Mouse (Mus musculus) liver, embryonic 13.5 days (tissue): Measurements from ENCODE around the gene Ccdc142. TPM values are rescaled to one million over a fixed set of nuclear protein-coding genes. Genes with fewer than 3 reads are reported as not detected.

Experiments used
- ATAC-seq: fragments of 200-750 bp; cut with Nextera tagmentation; 2 replicates; pipeline ENCODE4 v1.8.0; 2017; ENCODE audit warnings: low read depth, mild to moderate bottlenecking, moderate number of reproducible peaks, moderate library complexity
- DNase-seq: peaks from one replicate; pipeline ENCODE4 v3.0.0; 2022
- H3K27ac ChIP-seq: fragments of 300-500 bp; sonication (generic); 2 replicates; pipeline ENCODE4 v1.5.1; 2015; ENCODE audit warnings: moderate library complexity, mild to moderate bottlenecking, inconsistent platforms
- H3K27me3 ChIP-seq: fragments of 300-500 bp; sonication (generic); 2 replicates; pipeline ENCODE4 v1.6.1; 2015; ENCODE audit warnings: mild to moderate bottlenecking, inconsistent platforms
- H3K36me3 ChIP-seq: fragments of 300-500 bp; sonication (generic); 2 replicates; pipeline ENCODE4 v1.6.1; 2015; ENCODE audit warnings: mild to moderate bottlenecking, inconsistent platforms
- H3K4me1 ChIP-seq: fragments of 300-500 bp; sonication (generic); replicated peaks from 2 replicates; pipeline ENCODE4 v1.6.1; 2015; ENCODE audit warnings: inconsistent platforms
- H3K4me2 ChIP-seq: fragments of 300-500 bp; sonication (generic); 2 replicates; pipeline ENCODE4 v1.6.1; 2015; ENCODE audit warnings: inconsistent platforms, mild to moderate bottlenecking, moderate library complexity
- H3K4me3 ChIP-seq: fragments of 300-500 bp; sonication (generic); replicated peaks from 2 replicates; pipeline ENCODE4 v1.5.1; 2015; ENCODE audit warnings: mild to moderate bottlenecking, inconsistent platforms
- H3K9ac ChIP-seq: fragments of 300-500 bp; sonication (generic); 2 replicates; pipeline ENCODE4 v1.6.1; 2015; ENCODE audit warnings: mild to moderate bottlenecking, inconsistent platforms
- H3K9me3 ChIP-seq: fragments of 300-500 bp; sonication (generic); replicated peaks from 2 replicates; pipeline ENCODE4 v1.6.1; 2016; ENCODE audit warnings: inconsistent platforms
- WGBS: fragments of 180-500 bp; shearing (Covaris S2); methylation state at CpG from one replicate; pipeline ENCODE4 v1.1.7; 2015; ENCODE audit not compliant: insufficient replicate concordance; 5-methylcytosine and 5-hydroxymethylcytosine counted together
- polyA plus RNA-seq: library from polyadenylated mRNA; unstranded; fragments of >200 nt; fragmentation: Nextera tagmentation; extraction: Ambion mirVana; gene quantifications from 2 replicates; pipeline ENCODE4 v1.2.1, GENCODE M21; 2015

Gene Ccdc142
- polyA plus RNA-seq, 1 experiment from 2014 or later: 1.1 TPM

GRCm38 (mm10) chr6:83132176-83132919 lies 30.9 kb downstream of the Ccdc142 start:
- WGBS: 61% methylated on average over 9 of the region's 9 CpGs
- Histone ChIP-seq H3K27ac (peak overlapping the region; percentile 67), H3K9ac (no peak overlapping the region), H3K36me3 (no peaks in the 10 kb centered on the region), H3K4me1 (peaks cover 44% of the 10 kb centered on the region), H3K4me2 (no peak overlapping the region), H3K9me3 (no peaks in the 10 kb centered on the region), H3K27me3 (peaks cover 30% of the 10 kb centered on the region), H3K4me3 (no peak overlapping the region)
- DNase-seq (no peak), ATAC-seq (peak; percentile 18; the same call in 1 of the 2 replicates)

DNA sequence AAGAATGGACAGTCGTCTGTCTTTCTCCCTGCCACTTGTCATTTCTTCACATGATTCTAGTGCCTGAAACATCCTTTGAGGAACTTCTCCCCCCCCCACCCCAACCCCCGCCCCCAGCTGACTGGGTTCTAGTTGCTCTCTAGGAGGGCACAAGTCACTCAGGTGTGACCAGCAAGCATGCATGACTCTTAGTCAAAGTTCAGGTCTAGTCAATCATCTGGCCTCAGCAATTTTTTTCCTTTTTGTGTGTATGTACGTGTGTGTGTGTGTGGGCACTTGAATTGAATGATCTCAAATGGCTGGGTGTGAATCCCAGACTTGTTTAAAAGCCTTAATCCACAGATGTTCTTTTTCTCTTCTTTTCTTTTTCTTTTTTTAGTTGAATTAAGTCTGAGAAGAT lies 32.8 kb downstream of the Ccdc142 start:
- Histone ChIP-seq H3K27me3 (peaks cover 45% of the 10 kb centered on the region), H3K27ac (no peak overlapping the region), H3K4me2 (no peak overlapping the region), H3K36me3 (no peaks in the 10 kb centered on the region), H3K4me3 (no peak overlapping the region), H3K4me1 (peaks cover 61% of the 10 kb centered on the region), H3K9ac (no peak overlapping the region), H3K9me3 (no peaks in the 10 kb centered on the region)
- 51% methylated on average over 3 of the region's 3 CpGs for WGBS
- DNase-seq: no peak
- ATAC-seq: no peak

- Histone ChIP-seq H3K27ac (peak within 1 kb of the TSS; percentile 88), H3K4me3 (peak within 1 kb of the TSS; percentile 59), H3K9me3 (no peaks in the 10 kb centered on the region), H3K4me1 (peaks cover 61% of the 10 kb centered on the region), H3K4me2 (peak within 1 kb of the TSS; percentile 69), H3K36me3 (no peaks in the 10 kb centered on the region), H3K27me3 (peaks cover 53% of the 10 kb centered on the region), H3K9ac (peak within 1 kb of the TSS; percentile 73)
- DNase-seq: no peak
- WGBS: 64% methylated on average over 7 of the region's 7 CpGs
- ATAC-seq: no peak
These were observed 33.6 kb downstream of the Ccdc142 start, which contains the start of gene Rtkn for GRCm38 (mm10) chr6:83134951-83135513. Rtkn (plus strand) TSS chr6:83135463.

DNA sequence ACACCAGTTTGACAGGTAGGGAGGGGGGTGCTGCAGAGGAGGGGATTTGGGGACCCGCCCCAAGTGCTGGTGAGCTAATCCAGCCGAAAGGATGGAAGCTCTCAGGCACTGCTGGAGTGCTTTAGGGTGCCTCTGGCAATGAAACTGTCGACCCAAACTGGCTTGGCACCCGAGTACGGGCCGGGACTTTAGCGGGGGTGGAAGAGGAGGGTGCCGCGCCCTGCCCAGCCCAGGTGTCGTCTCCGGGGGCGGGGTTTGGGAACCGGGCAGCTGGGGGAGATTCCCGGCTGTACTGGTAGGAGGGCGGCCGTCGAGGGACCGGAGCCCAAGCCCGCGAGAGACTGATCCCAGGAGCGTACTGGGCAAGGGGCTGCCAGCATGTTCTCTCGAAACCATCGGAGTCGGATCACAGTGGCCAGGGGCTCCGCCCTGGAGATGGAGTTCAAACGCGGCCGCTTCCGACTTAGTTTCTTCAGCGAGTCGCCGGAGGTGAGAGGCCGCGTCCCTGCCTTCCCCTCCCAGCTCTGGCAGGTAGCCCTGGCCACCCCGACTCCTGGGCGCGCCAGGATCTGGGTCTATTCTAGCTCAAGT lies 34.3 kb downstream of the Ccdc142 start:
- peak overlapping the region; percentile 73 for H3K9ac ChIP-seq
- 0 out of 2 replicates have a peak overlapping the region, but pooled peaks have one; percentile 88 for H3K27ac ChIP-seq
- H3K27me3 ChIP-seq: peaks cover 54% of the 10 kb centered on the region
- peaks cover 60% of the 10 kb centered on the region for H3K4me1 ChIP-seq
- ATAC-seq: no peak
- 26% methylated on average over 37 of the region's 37 CpGs for WGBS
- no peaks in the 10 kb centered on the region for H3K9me3 ChIP-seq
- H3K4me3 ChIP-seq: peak overlapping the region; percentile 59
- DNase-seq: no peak
- H3K4me2 ChIP-seq: peak overlapping the region; percentile 69
- H3K36me3 ChIP-seq: no peaks in the 10 kb centered on the region

DNA sequence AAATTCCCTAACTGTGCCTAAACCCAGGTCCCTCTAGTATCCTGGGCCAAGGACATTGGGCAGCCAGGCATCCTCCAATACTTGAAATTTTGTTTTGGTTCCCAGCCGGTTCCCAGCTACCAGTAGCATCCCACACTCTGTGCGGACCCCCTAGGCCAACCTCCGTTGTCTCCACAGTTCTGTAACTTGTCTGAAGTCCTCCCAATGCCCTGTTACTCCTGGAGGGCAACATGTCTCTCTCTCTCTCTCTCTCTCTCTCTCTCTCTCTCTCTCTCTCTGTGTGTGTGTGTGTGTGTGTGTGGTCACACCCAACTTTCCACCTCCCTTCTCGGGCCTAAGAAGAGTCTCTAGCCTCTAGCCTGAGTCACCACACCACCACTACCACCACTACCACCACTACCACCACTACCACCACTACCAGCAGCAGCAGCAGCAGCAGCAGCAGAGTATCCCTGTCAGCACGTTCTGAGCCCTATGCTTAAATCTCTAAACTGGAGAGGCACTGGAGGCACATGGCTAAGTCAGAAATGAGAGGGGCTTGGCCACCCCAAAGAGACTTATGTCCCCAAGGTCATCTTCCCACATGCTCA lies 35.0 kb downstream of the Ccdc142 start:
- peak overlapping the region; percentile 59 for H3K4me3 ChIP-seq
- H3K4me1 ChIP-seq: peaks cover 53% of the 10 kb centered on the region
- no peaks in the 10 kb centered on the region for H3K9me3 ChIP-seq
- 36% methylated on average over 5 of the region's 5 CpGs for WGBS
- no peaks in the 10 kb centered on the region for H3K36me3 ChIP-seq
- peak overlapping the region; percentile 69 for H3K4me2 ChIP-seq
- peak overlapping the region; percentile 73 for H3K9ac ChIP-seq
- DNase-seq (no peak), ATAC-seq (no peak)
- H3K27ac ChIP-seq: peak overlapping the region; percentile 88
- peaks cover 58% of the 10 kb centered on the region for H3K27me3 ChIP-seq

GRCm38 (mm10) chr6:83136881-83137575 lies 35.6 kb downstream of the Ccdc142 start:
- H3K4me2 ChIP-seq: peak overlapping the region; percentile 69
- peaks cover 52% of the 10 kb centered on the region for H3K4me1 ChIP-seq
- 3% methylated on average over 26 of the region's 26 CpGs for WGBS

GRCm38 (mm10) chr6:83137576-83137950 lies 36.2 kb downstream of the Ccdc142 start:
- H3K27me3 ChIP-seq: peaks cover 70% of the 10 kb centered on the region
- peak overlapping the region; percentile 69 for H3K4me2 ChIP-seq
- peak overlapping the region; percentile 73 for H3K9ac ChIP-seq
- no peaks in the 10 kb centered on the region for H3K9me3 ChIP-seq
- peak overlapping the region; percentile 88 for H3K27ac ChIP-seq
- peak; percentile 50 for DNase-seq
- peaks cover 54% of the 10 kb centered on the region for H3K4me1 ChIP-seq
- WGBS: 0% methylated on average over 12 of the region's 12 CpGs
- H3K36me3 ChIP-seq: no peaks in the 10 kb centered on the region
- ATAC-seq: peak; percentile 66
- H3K4me3 ChIP-seq: peak overlapping the region; percentile 59

More at GRCm38 (mm10) chr6:83136881-83137575, 35.6 kb downstream of the Ccdc142 start:
- no peak for DNase-seq
- peak; percentile 33 for ATAC-seq
- peak overlapping the region; percentile 59 for H3K4me3 ChIP-seq
- H3K9me3 ChIP-seq: no peaks in the 10 kb centered on the region
- H3K27ac ChIP-seq: peak overlapping the region; percentile 88
- H3K36me3 ChIP-seq: no peaks in the 10 kb centered on the region
- H3K9ac ChIP-seq: peak overlapping the region; percentile 73
- peaks cover 65% of the 10 kb centered on the region for H3K27me3 ChIP-seq

GRCm38 (mm10) chr6:83138056-83138455 lies 36.7 kb downstream of the Ccdc142 start:
- H3K9ac ChIP-seq: peak overlapping the region; percentile 73; the same call in 1 of the 2 replicates
- H3K27ac ChIP-seq: peak overlapping the region; percentile 88
- peaks cover 52% of the 10 kb centered on the region for H3K4me1 ChIP-seq
- ATAC-seq (peak; percentile 32), DNase-seq (no peak)
- H3K4me2 ChIP-seq: peak overlapping the region; percentile 69
- peak overlapping the region; percentile 59 for H3K4me3 ChIP-seq
- no peaks in the 10 kb centered on the region for H3K9me3 ChIP-seq
- H3K36me3 ChIP-seq: no peaks in the 10 kb centered on the region
- 2% methylated on average over 11 of the region's 11 CpGs for WGBS
- peaks cover 74% of the 10 kb centered on the region for H3K27me3 ChIP-seq

DNA sequence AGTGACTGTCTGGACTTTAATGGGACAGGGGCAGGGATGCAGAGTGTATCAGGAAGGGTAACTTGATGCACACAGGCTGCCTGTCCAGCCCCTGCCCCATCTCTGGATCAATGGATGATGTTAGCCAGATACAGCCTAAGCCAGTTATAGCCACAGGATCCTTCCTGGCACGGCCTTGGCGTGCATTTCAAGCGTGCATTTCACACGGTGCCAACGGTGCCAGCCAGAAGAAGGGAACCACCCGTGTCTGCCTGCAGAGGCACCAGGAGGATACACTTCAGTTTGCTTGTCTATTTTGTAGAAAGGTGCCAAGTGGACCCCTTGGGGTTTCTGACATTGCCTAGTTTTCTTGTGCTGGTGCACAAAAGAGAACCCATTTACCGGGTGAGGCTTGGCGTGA lies 38.6 kb downstream of the Ccdc142 start:
- no peak overlapping the region for H3K4me3 ChIP-seq
- H3K9me3 ChIP-seq: no peaks in the 10 kb centered on the region
- no peak overlapping the region for H3K27ac ChIP-seq
- DNase-seq: no peak
- no peak for ATAC-seq
- 85% methylated on average over 8 of the region's 8 CpGs for WGBS
- H3K27me3 ChIP-seq: peaks cover 68% of the 10 kb centered on the region
- no peaks in the 10 kb centered on the region for H3K36me3 ChIP-seq
- peaks cover 46% of the 10 kb centered on the region for H3K4me1 ChIP-seq
- no peak overlapping the region for H3K9ac ChIP-seq
- H3K4me2 ChIP-seq: no peak overlapping the region

DNA sequence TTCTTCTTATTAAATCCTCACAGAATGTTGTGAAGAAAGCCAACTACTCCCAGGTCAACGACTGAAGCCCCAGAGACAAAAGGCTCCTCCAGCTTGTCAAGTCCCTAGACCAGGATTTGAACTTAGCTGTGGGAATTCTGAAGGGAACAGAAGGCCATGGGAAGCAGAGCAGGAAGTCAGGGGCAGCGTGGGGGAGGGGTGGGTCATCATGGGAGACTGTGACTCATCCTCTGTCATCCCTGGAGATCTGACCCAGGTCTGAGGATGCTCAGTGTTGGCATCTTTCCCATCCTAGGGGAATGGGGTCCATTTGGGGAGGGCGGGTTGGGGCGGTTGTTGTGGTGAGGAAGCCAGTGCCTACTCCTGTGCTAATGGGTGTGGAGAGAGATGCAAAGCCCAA lies 40.2 kb downstream of the Ccdc142 start:
- peaks cover 53% of the 10 kb centered on the region for H3K27me3 ChIP-seq
- WGBS: 43% methylated on average over 4 of the region's 4 CpGs
- H3K9ac ChIP-seq: no peak overlapping the region
- DNase-seq: no peak
- H3K27ac ChIP-seq: no peak overlapping the region
- H3K4me1 ChIP-seq: peaks cover 33% of the 10 kb centered on the region
- no peaks in the 10 kb centered on the region for H3K36me3 ChIP-seq
- H3K4me2 ChIP-seq: peak overlapping the region; percentile 51; the same call in 1 of the 2 replicates
- H3K9me3 ChIP-seq: no peaks in the 10 kb centered on the region
- ATAC-seq: no peak
- H3K4me3 ChIP-seq: no peak overlapping the region
